Mouse (Mus musculus) forebrain, embryonic 16.5 days (tissue): ENCODE data around the gene Nkx2-1. TPM values are rescaled to one million over a fixed set of nuclear protein-coding genes. Genes with fewer than 3 reads are reported as not detected.
"Not testable (repeated sequence)": the region's sequence is repeated elsewhere in the genome, so short reads cannot be mapped to it uniquely, and the experiment has no call there.

ENCODE experiments used
- ATAC-seq: fragments of 200-750 bp; cut with Nextera tagmentation; 2 replicates; pipeline ENCODE4 v1.8.0; 2017; ENCODE audit warnings: mild to moderate bottlenecking, moderate library complexity
- H3K27ac ChIP-seq: fragments of 300-500 bp; sonication (generic); 2 replicates; pipeline ENCODE4 v1.5.1; 2014; ENCODE audit warnings: low read length, control low read depth
- H3K27me3 ChIP-seq: fragments of 300-500 bp; sonication (generic); replicated peaks from 2 replicates; pipeline ENCODE4 v1.6.1; 2014; ENCODE audit warnings: low read length; ENCODE audit not compliant: control insufficient read depth, insufficient read depth
- H3K36me3 ChIP-seq: fragments of 300-500 bp; sonication (generic); 2 replicates; pipeline ENCODE4 v1.6.1; 2014; ENCODE audit not compliant: control insufficient read depth, insufficient read depth
- H3K4me1 ChIP-seq: fragments of 300-500 bp; sonication (generic); replicated peaks from 2 replicates; pipeline ENCODE4 v1.6.1; 2014; ENCODE audit warnings: low read length; ENCODE audit not compliant: control insufficient read depth, insufficient read depth
- H3K4me2 ChIP-seq: fragments of 300-500 bp; sonication (generic); 2 replicates; pipeline ENCODE4 v1.6.1; 2014; ENCODE audit warnings: mild to moderate bottlenecking, low read length, control low read depth
- H3K4me3 ChIP-seq: fragments of 300-500 bp; sonication (generic); replicated peaks from 2 replicates; pipeline ENCODE4 v1.5.1; 2014; ENCODE audit warnings: mild to moderate bottlenecking, low read length, control low read depth
- H3K9ac ChIP-seq: fragments of 300-500 bp; sonication (generic); replicated peaks from 2 replicates; pipeline ENCODE4 v1.6.1; 2014; ENCODE audit warnings: low read depth, low read length, control low read depth
- H3K9me3 ChIP-seq: fragments of 300-500 bp; sonication (generic); 2 replicates; pipeline ENCODE4 v1.6.1; 2016; ENCODE audit warnings: low read length; ENCODE audit not compliant: control insufficient read depth
- WGBS: fragments of 180-500 bp; shearing (Covaris S2); extraction: QIAGEN DNeasy Blood & Tissue Kit; methylation state at CpG from one replicate; pipeline ENCODE4 v1.1.7; 2014; 5-methylcytosine and 5-hydroxymethylcytosine counted together
- polyA plus RNA-seq: library from polyadenylated mRNA; unstranded; fragments of >200 nt; fragmentation: Nextera tagmentation; extraction: Ambion mirVana; gene quantifications from 2 replicates; pipeline ENCODE4 v1.2.1, GENCODE M21; 2015

Nkx2-1 gene
- polyA plus RNA-seq, 1 experiment from 2014 or later = 8.1 TPM

- WGBS = 6% methylated on average over 8 of the region's 8 CpGs
- Histone ChIP-seq H3K9ac (no peak overlapping the region), H3K4me3 (no peak overlapping the region), H3K4me1 (peaks cover 2% of the 10 kb centered on the region; the same call in 1 of the 2 replicates), H3K27me3 (peaks cover 90% of the 10 kb centered on the region), H3K27ac (no peak overlapping the region), H3K4me2 (no peak overlapping the region), H3K36me3 (no peaks in the 10 kb centered on the region), H3K9me3 (no peaks in the 10 kb centered on the region)
- ATAC-seq = no peak
Measured at GRCm38 (mm10) chr12:56528034-56528570, 8.6 kb downstream of the Nkx2-1 start.

- Histone ChIP-seq H3K4me3 (no peak overlapping the region), H3K27ac (no peak overlapping the region), H3K4me1 (no peaks in the 10 kb centered on the region), H3K9ac (no peak overlapping the region), H3K4me2 (no peak overlapping the region), H3K9me3 (no peaks in the 10 kb centered on the region), H3K36me3 (no peaks in the 10 kb centered on the region), H3K27me3 (peaks cover 93% of the 10 kb centered on the region)
- 28% methylated on average over 4 of the region's 4 CpGs for WGBS
- no peak for ATAC-seq
Measured at GRCm38 (mm10) chr12:56527071-56527470, 9.6 kb downstream of the Nkx2-1 start.

GRCm38 (mm10) chr12:56525219-56525797 lies 11.4 kb downstream of the Nkx2-1 start:
- not testable (repeated sequence) for H3K9ac ChIP-seq, H3K36me3 ChIP-seq, H3K27ac ChIP-seq, H3K4me2 ChIP-seq, H3K4me3 ChIP-seq, H3K4me1 ChIP-seq, H3K9me3 ChIP-seq
- ATAC-seq = peak; percentile 78
- 5% methylated on average over 8 of the region's 16 CpGs for WGBS
- H3K27me3 ChIP-seq = peaks cover 91% of the 10 kb centered on the region

DNA sequence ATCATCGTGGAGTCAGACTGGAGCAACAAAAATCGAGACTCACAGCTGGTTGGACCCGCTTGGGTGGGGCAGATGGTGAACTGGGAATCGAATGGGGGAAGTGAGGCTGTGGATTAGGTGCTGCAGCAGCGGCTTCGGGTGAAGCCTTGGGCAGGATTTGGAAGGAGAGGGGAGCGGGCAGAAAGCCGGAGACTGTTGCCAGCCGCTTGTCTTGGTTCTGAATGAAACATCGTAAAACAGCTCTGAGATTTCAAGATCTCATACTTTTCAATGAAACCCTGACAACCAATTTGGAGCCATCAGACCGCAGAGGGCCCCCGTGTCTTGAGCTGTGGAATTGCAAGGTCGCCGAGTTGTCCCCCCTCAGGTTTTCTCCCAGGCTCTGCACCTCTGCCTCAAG lies 12.5 kb downstream of the Nkx2-1 start:
- 6% methylated on average over 14 of the region's 14 CpGs for WGBS
- no peak overlapping the region for H3K4me3 ChIP-seq
- peaks cover 91% of the 10 kb centered on the region for H3K27me3 ChIP-seq
- no peak overlapping the region for H3K4me2 ChIP-seq
- no peaks in the 10 kb centered on the region for H3K9me3 ChIP-seq
- ATAC-seq = no peak
- no peaks in the 10 kb centered on the region for H3K36me3 ChIP-seq
- no peak overlapping the region; the same call in 1 of the 2 replicates for H3K27ac ChIP-seq
- no peaks in the 10 kb centered on the region for H3K4me1 ChIP-seq
- no peak overlapping the region for H3K9ac ChIP-seq

DNA sequence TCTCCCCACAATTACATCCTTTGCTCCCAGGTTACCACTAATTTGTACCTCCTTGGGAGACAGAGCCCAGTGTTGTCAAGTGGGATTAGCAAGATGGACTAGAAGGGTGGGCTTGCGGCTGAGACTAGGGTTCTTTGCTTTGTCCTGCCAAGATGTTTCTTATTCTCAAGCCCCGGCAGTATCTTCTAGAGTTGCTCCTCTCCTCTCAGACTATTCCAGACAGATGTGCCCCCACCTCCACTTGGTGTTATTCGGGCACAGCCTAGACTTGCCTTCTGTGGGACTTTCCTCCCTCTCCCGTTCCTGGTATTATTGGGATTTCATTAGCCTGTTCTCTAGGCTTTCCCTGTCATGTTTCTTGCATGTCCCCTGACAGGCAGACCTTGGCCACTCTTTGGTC lies 14.5 kb downstream of the Nkx2-1 start:
- ATAC-seq = no peak
- no peaks in the 10 kb centered on the region for H3K36me3 ChIP-seq
- H3K9ac ChIP-seq = no peak overlapping the region
- 12% methylated on average over 4 of the region's 4 CpGs for WGBS
- H3K4me1 ChIP-seq = no peaks in the 10 kb centered on the region
- no peak overlapping the region for H3K27ac ChIP-seq
- H3K4me2 ChIP-seq = no peak overlapping the region
- peaks cover 92% of the 10 kb centered on the region for H3K27me3 ChIP-seq
- H3K9me3 ChIP-seq = no peaks in the 10 kb centered on the region
- H3K4me3 ChIP-seq = no peak overlapping the region

DNA sequence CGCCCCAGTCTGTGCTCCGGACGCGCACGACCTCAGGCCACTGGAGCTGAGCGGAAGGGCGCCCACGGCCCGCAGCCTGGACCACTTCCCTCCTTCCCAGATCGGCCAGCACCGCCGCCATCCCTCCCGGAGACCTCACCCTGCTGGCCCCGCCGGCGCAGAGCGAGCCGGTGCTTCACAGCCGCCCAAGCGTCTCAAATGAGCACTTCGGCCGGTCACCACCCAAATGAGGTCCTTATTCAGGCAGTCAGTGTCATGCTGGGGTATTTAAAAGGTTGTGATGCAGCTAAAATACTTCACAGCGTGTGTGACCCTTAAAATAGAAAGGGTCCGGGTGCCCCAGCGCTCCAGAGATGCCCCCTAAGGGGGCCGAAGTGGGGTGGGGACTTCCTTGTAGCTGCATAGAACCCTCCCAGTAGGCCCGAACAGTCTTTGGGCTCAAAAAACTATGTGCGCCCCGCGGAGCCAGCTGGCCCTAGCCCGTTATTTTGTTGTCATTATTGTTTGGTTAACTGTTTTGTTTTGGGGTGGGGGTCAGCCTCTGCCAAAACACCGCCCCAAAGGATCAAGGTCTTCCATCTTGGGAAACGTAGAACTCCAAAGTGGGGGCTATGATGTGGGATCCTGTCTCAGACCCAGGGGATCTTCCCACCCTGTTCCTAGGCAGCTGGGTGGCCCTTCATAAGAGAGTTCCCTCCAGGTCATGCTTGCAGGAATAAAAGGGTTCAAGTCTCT lies 15.4 kb downstream of the Nkx2-1 start:
- Histone ChIP-seq H3K4me2 (peak overlapping the region; percentile 17), H3K36me3 (no peaks in the 10 kb centered on the region), H3K4me1 (no peaks in the 10 kb centered on the region), H3K4me3 (0 out of 2 replicates have a peak overlapping the region, but pooled peaks have one; percentile 11), H3K9me3 (no peaks in the 10 kb centered on the region), H3K9ac (0 out of 2 replicates have a peak overlapping the region, but pooled peaks have one; percentile 17), H3K27me3 (peaks cover 87% of the 10 kb centered on the region), H3K27ac (no peak overlapping the region)
- no peak; the same call in 1 of the 2 replicates for ATAC-seq
- WGBS = under 1% methylated on average over 33 of the region's 33 CpGs

DNA sequence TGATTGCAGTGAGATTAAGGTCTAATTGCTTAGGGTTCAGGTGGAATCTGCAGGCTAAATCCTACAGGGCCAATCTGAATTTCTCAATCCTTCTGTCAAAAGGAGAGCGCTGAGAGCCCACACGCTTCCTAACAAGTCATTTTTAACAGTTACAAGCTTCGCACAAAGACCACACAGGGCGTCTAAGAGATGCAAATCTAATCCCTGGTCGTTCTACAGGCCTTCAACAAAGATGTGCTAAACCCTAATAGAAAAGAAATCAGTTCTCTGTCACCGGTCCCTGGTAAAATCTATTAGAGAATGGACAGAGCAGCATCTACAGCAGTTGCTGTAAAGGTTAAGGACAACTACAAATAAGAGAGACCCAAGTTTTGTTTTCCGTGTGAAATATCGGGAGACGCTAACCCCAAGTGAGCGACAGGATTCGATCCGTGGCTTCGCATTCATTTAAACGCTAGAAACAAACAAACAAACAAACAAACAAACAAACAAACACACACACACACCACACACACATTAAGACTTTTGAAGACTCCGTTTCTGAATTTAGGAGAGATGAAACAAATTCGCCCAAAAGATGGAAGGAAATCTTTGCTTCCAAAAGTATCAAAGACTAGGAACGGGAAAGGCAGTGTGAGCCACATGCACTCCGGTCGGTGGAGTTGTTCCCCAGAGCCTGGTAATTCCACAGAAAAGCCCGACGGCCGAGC lies 16.2 kb downstream of the Nkx2-1 start:
- Histone ChIP-seq H3K4me3 (0 out of 2 replicates have a peak overlapping the region, but pooled peaks have one; percentile 11), H3K27me3 (peaks cover 82% of the 10 kb centered on the region), H3K9me3 (no peaks in the 10 kb centered on the region), H3K4me2 (peak overlapping the region; percentile 17), H3K9ac (no peak overlapping the region), H3K36me3 (no peaks in the 10 kb centered on the region), H3K4me1 (no peaks in the 10 kb centered on the region), H3K27ac (no peak overlapping the region; the same call in 1 of the 2 replicates)
- ATAC-seq = no peak
- under 1% methylated on average over 22 of the region's 22 CpGs for WGBS

- Histone ChIP-seq H3K9ac (no peak overlapping the region), H3K4me1 (no peaks in the 10 kb centered on the region), H3K27me3 (peaks cover 83% of the 10 kb centered on the region), H3K27ac (no peak overlapping the region), H3K4me2 (peak overlapping the region; percentile 22; the same call in 1 of the 2 replicates), H3K36me3 (no peaks in the 10 kb centered on the region), H3K9me3 (no peaks in the 10 kb centered on the region), H3K4me3 (0 out of 2 replicates have a peak overlapping the region, but pooled peaks have one; percentile 1)
- ATAC-seq = 0 out of 2 replicates have a peak, but pooled peaks have one; percentile 50
- WGBS = under 1% methylated on average over 30 of the region's 30 CpGs
Measured at GRCm38 (mm10) chr12:56519738-56520191, 16.9 kb downstream of the Nkx2-1 start.
